ENCODE assay signal across 8 mouse cellular contexts in the genomic region with DNA sequence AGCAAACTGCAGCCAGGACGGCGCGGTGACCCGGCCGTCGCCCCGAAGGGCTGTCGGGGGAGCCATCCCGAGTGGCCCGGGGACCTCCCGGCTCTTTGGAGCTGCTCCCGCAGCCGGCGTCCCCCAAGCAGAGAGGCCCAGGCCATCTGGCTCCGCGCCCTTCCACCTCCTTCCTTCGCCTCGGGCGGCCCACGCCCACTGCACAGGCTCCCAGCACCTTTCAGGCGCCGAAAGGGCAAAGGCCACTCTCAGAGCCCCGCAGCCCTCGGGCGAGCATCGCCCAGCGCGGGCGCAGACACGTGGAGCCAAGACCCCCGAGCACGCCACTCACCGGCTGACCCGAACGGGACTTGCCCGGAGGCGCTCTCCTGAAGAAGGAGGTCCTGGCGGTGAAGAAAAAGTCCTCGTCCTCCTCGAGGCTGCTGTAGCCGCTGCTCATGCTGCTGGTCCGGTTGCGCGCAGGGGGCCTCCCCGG. TPM values are rescaled to one million over a fixed set of nuclear protein-coding genes. Genes with fewer than 3 reads are reported as not detected.
DNase-seq lines count a peak whose midpoint lies in the region; ATAC-seq lines count a peak whose summit lies in the region.

No protein-coding gene starts in this region.

- peak; percentile 66 to 67 for DNase-seq in adrenal gland, adult 18-20 months (ENCODE audit: low spot score in 2 of 2)
- DNase-seq in adrenal gland, adult (ENCODE audit: inconsistent age in 2 of 2, low spot score in 1 of 2) = no peak
- peak; percentile 22 for DNase-seq in cerebellum, adult 9-11 months
- DNase-seq in gastrocnemius, adult 8-10 months (ENCODE audit: low spot score in 2 of 2) = peak; percentile 5 to 48
- peak; percentile 55 for DNase-seq in urinary bladder, postnatal 25 days (ENCODE audit: low spot score)

- H3K4me1 ChIP-seq in liver, embryonic 15.5 days (replicated peaks) = peaks cover 68% of the 10 kb centered on the region
- peaks cover 38% of the 10 kb centered on the region for H3K4me1 ChIP-seq in neural tube, embryonic 12.5 days

- H3K9me3 ChIP-seq in liver, embryonic 15.5 days (replicated peaks) = no peaks in the 10 kb centered on the region
- no peaks in the 10 kb centered on the region for H3K9me3 ChIP-seq in neural tube, embryonic 12.5 days

- peak overlapping the region; percentile 76 for H3K9ac ChIP-seq in liver, embryonic 15.5 days
- peak overlapping the region; percentile 76 for H3K9ac ChIP-seq in neural tube, embryonic 12.5 days

- peaks cover 19% of the 10 kb centered on the region for H3K27me3 ChIP-seq in liver, embryonic 15.5 days
- H3K27me3 ChIP-seq in neural tube, embryonic 12.5 days (replicated peaks) = 0 out of 2 replicates have a peak, but pooled peaks cover 4% of the 10 kb centered on the region

- under 1% methylated on average over 45 of the region's 45 CpGs for WGBS in liver, embryonic 15.5 days (ENCODE audit: insufficient replicate concordance)
- WGBS in neural tube, embryonic 12.5 days = under 1% methylated on average over 45 of the region's 45 CpGs

- peak overlapping the region; percentile 96 for H3K4me2 ChIP-seq in liver, embryonic 15.5 days
- peak overlapping the region; percentile 99 for H3K4me2 ChIP-seq in neural tube, embryonic 12.5 days (replicated peaks)

- peak overlapping the region; percentile 79 for H3K27ac ChIP-seq in liver, embryonic 15.5 days (replicated peaks)
- no peak overlapping the region for H3K27ac ChIP-seq in neural tube, embryonic 12.5 days

- peak overlapping the region; percentile 68 for H3K4me3 ChIP-seq in liver, embryonic 15.5 days (replicated peaks)
- peak overlapping the region; percentile 67 for H3K4me3 ChIP-seq in neural tube, embryonic 12.5 days

- H3K36me3 ChIP-seq in liver, embryonic 15.5 days (replicated peaks) = no peaks in the 10 kb centered on the region
- H3K36me3 ChIP-seq in neural tube, embryonic 12.5 days = no peaks in the 10 kb centered on the region

- peak; percentile 17 for ATAC-seq in inflammation-experienced regulatory T-cells, adult 6 months
- peak; percentile 67 for ATAC-seq in liver, embryonic 15.5 days (ENCODE audit: insufficient read depth)
- no peak; the same call in none of the 2 replicates for ATAC-seq in neural tube, embryonic 12.5 days (ENCODE audit: low FRiP score, low read depth)

RNA-seq across cellular contexts. Expression of gene Rassf3, which starts 0.4 kb away (rescaled TPM):
- 10 to 100 TPM; 39.2 to 44.8 TPM for total RNA-seq in adrenal gland, adult 18-20 months (2021)
- total RNA-seq in gastrocnemius, adult 8-10 months (2022) = 10 to 100 TPM; 23.3 to 43.2 (median 31.1) TPM
- 1 to 10 TPM; 6.1 to 6.8 (median 6.2) TPM for polyA plus RNA-seq in inflammation-experienced regulatory T-cells, adult 6 months (2017; shearing (Covaris generic))
- polyA plus RNA-seq in liver, embryonic 15.5 days (2015; fragmentation: Nextera tagmentation; extraction: Ambion mirVana) = 11.3 and 11.9 TPM in 2 replicates
- polyA plus RNA-seq in neural tube, embryonic 12.5 days (2016; fragmentation: Nextera tagmentation; extraction: Ambion mirVana) = 11.4 and 13.5 TPM in 2 replicates

Comparison
In these comparisons a context has a peak if more than half of its experiments do, and no peak if none do; other contexts are left out.
1. DNase-seq: peak in adrenal gland, adult 18-20 months (2 of 2), cerebellum, adult 9-11 months (single experiment), gastrocnemius, adult 8-10 months (2 of 2) and urinary bladder, postnatal 25 days (single experiment); none in adrenal gland, adult (0 of 2).